Mouse (Mus musculus) bone marrow, adult 2 months (tissue): ENCODE results near the gene Fancg.

Source experiments
- CTCF ChIP-seq: fragments of 200-500 bp; IDR thresholded peaks from 2 replicates; pipeline ENCODE4 v1.5.1; 2011; ENCODE audit warnings: low read length, control low read depth; ENCODE audit not compliant: control insufficient read depth, insufficient read depth
- POLR2A ChIP-seq: fragments of 200-500 bp; IDR thresholded peaks from 2 replicates; pipeline ENCODE4 v1.6.1; 2011; ENCODE audit warnings: low read depth, mild to moderate bottlenecking, control low read depth, low read length, borderline replicate concordance; ENCODE audit not compliant: control insufficient read depth

GRCm38 (mm10) chr4:42972952-42973351, 37.4 kb downstream of the Fancg start:
- TF ChIP-seq CTCF (no peak), POLR2A (no peak)
